Comparison of ENCODE assay signal across 8 mouse cellular contexts in the genomic region with DNA sequence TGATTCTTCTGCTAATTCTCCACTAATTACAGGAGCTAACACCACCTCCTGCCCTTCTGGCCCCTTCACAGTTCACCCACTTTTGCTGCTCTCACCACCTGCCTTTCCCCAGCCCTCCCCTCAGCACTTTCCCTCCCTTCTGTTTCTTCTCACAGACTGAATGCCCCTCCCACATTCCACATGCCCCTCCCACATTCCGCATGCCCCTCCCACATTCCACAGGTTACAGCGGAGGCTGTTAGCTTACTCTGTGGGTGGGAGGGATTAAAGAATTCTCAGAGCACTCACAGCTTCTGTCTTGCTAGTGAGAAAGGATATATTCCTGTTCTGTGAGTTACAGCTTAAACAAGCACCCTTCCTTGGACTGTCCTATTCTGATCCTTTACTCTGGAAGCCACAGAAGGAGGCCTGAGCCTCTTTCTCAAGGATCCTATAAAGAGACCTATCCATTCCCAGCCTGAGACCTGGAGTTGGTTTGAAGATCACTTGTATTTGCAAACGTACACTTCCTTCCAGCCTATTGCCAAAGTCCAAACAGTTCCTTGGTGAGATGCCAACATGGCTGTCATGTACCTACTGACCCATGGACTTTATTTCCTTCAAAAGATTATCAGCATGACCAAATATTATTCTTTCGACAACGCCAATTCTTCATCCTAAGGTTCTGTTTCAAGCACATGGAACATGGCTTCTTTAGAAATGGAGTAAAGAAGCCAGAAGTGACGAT. TPM values are rescaled to one million over a fixed set of nuclear protein-coding genes. Genes with fewer than 3 reads are reported as not detected.
DNase-seq lines count a peak whose midpoint lies in the region; ATAC-seq and TF ChIP-seq lines count a peak whose summit lies in the region.

No protein-coding gene starts in this region.

- no peaks in the 10 kb centered on the region for H3K9me3 ChIP-seq in stomach, postnatal 0 days (ENCODE audit: control insufficient read depth, low read length)

- H3K27ac ChIP-seq in stomach, postnatal 0 days (replicated peaks) = peak overlapping the region; percentile 85

- no peak for TF ChIP-seq CTCF in stomach, postnatal 0 days (IDR thresholded peaks at IDR 0.05; ENCODE audit: low read depth)

- ATAC-seq in frontal cortex, adult (ENCODE audit: low TSS enrichment) = peak; percentile 36; the same call in 1 of the 2 replicates
- peak; percentile 90 for ATAC-seq in stomach, postnatal 0 days (ENCODE audit: low FRiP score, low TSS enrichment)
- no peak for ATAC-seq in activated CD4-positive, CD25-positive, alpha-beta regulatory T cell, adult 4 months

- DNase-seq in frontal cortex, postnatal 10 days (ENCODE audit: low spot score in 2 of 2) = no peak
- DNase-seq in urinary bladder, postnatal 25 days (ENCODE audit: low spot score) = peak; percentile 36
- DNase-seq in urinary bladder, postnatal 10 days (ENCODE audit: low spot score) = no peak
- DNase-seq in kidney, postnatal 4 days = peak; percentile 86 to 90
- DNase-seq in stomach, postnatal 0 days (ENCODE audit: low spot score) = peak; percentile 88
- DNase-seq in c-Kit-positive CD71-positive TER-119-positive erythroid progenitor cells, embryonic 14.5 days (ENCODE audit: low spot score) = no peak

- TF ChIP-seq EP300 in stomach, postnatal 0 days (optimal IDR thresholded peaks at IDR 0.05) = no peak

- no peaks in the 10 kb centered on the region for H3K36me3 ChIP-seq in stomach, postnatal 0 days (ENCODE audit: control insufficient read depth, insufficient read depth, low read length)

- WGBS in stomach, postnatal 0 days = 27% methylated on average over 6 of the region's 6 CpGs

- no peak overlapping the region for H3K9ac ChIP-seq in stomach, postnatal 0 days (ENCODE audit: low read length)

- H3K4me2 ChIP-seq in stomach, postnatal 0 days (replicated peaks; ENCODE audit: low read depth) = no peak overlapping the region

- H3K4me3 ChIP-seq in stomach, postnatal 0 days (ENCODE audit: low read depth, low read length) = no peak overlapping the region

- no peaks in the 10 kb centered on the region for H3K4me1 ChIP-seq in stomach, postnatal 0 days (replicated peaks; ENCODE audit: control insufficient read depth, insufficient read depth)

- H3K27me3 ChIP-seq in stomach, postnatal 0 days (ENCODE audit: control insufficient read depth, insufficient read depth, low read length) = no peaks in the 10 kb centered on the region

RNA-seq across cellular contexts. Expression of gene Npas2, which starts 6.7 kb away (rescaled TPM):
- 1.7 and 2.3 TPM in 2 replicates for polyA plus RNA-seq in stomach, postnatal 0 days (2015; fragmentation: Nextera tagmentation; extraction: Ambion mirVana)
- polyA plus RNA-seq in activated CD4-positive, CD25-positive, alpha-beta regulatory T cell, adult 4 months (2017; shearing (Covaris generic)) = under 1 TPM; 0.46 to 0.60 TPM

Comparison
In these comparisons a context has a peak if more than half of its experiments do, and no peak if none do; other contexts are left out.
1. DNase-seq: peak in urinary bladder, postnatal 25 days (single experiment), kidney, postnatal 4 days (2 of 2) and stomach, postnatal 0 days (single experiment); none in frontal cortex, postnatal 10 days (0 of 2), urinary bladder, postnatal 10 days (single experiment) and c-Kit-positive CD71-positive TER-119-positive erythroid progenitor cells, embryonic 14.5 days (single experiment).